Mouse (Mus musculus): ENCODE data around the gene Eps8l2.

- no peak for TF ChIP-seq POLR2A (IDR thresholded peaks at IDR 0.05; ENCODE audit: borderline replicate concordance, extremely low read depth, insufficient read depth, insufficient read length, poor library complexity, severe bottlenecking)
- no peak for TF ChIP-seq CTCF (IDR thresholded peaks at IDR 0.05; ENCODE audit: borderline replicate concordance, extremely low read depth, insufficient read depth, insufficient read length)
These were observed 6.7 kb upstream of the Eps8l2 start for GRCm38 (mm10) chr7:141331990-141332389.

Data from brain, embryonic 14.5 days (tissue).